Mouse (Mus musculus): ENCODE data around the gene Atxn1.

GRCm38 (mm10) chr13:45590898-45591297, 373.9 kb downstream of the Atxn1 start:
- TF ChIP-seq POLR2A (IDR thresholded peaks at IDR 0.05; ENCODE audit: insufficient read length, low read depth) (no peak), REST (IDR thresholded peaks at IDR 0.05; ENCODE audit: insufficient read depth, insufficient read length) (no peak), E2F4 (IDR thresholded peaks at IDR 0.05; ENCODE audit: insufficient read depth) (no peak), MYOG (IDR thresholded peaks at IDR 0.05; ENCODE audit: control insufficient read depth in 1 of 3, insufficient read depth in 1 of 3, insufficient read length in 2 of 3, low read depth in 2 of 3) (no peak)

All from myocyte (in vitro differentiated cells).